ENCODE assay signal across 9 mouse cellular contexts in the genomic region with DNA sequence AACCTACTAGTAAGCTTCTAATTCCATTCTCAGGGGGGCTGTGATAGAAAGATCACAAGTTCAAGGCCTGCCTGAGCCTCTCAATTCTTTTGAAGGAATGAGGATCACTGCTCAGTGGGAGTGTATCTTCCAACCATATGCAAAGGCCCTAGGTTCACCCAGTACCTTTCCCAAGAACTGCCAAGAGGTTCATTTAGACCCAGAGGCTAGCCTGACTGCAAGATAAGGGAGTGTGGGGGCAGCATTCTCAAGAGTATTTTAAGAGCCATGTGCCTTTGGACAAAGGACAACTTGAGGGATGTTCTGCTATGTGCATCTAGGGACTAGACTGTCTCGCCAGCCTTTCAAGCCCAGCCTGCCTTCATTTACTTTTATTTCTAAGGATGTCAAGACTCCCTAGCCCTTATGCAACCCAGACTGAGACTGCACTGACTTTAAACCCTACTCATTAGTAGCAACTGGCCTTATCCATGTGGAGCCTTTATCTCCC. TPM values are rescaled to one million over a fixed set of nuclear protein-coding genes. Genes with fewer than 3 reads are reported as not detected.
DNase-seq lines count a peak whose midpoint lies in the region; ATAC-seq and TF ChIP-seq lines count a peak whose summit lies in the region.
"Had no signal": no experiment of that assay in that cellular context is flagged by ENCODE, and none has a peak within 500 bp of the region (broad histone marks: within the 10 kb centered on the region; RNA-seq: fewer than 3 reads in every experiment).

No protein-coding gene starts in this region.

- H3K4me3 ChIP-seq in kidney, adult 2 months (ENCODE audit: insufficient read depth, low read depth, low read length): no peak overlapping the region
- H3K4me3 ChIP-seq in embryonic facial prominence, embryonic 10.5 days: no peak overlapping the region
- H3K4me3 ChIP-seq in limb, embryonic 13.5 days: no peak overlapping the region
- H3K4me3 ChIP-seq in neural tube, embryonic 15.5 days (replicated peaks): no peak overlapping the region

- H3K4me2 ChIP-seq in limb, embryonic 13.5 days (replicated peaks): no peak overlapping the region
- H3K4me2 ChIP-seq in neural tube, embryonic 15.5 days: no peak overlapping the region

- peaks cover 7% of the 10 kb centered on the region; the same call in 1 of the 2 replicates for H3K4me1 ChIP-seq in kidney, adult 2 months (ENCODE audit: control insufficient read depth, insufficient read depth, low read length)
- peaks cover 11% of the 10 kb centered on the region for H3K4me1 ChIP-seq in embryonic facial prominence, embryonic 10.5 days
- peaks cover 17% of the 10 kb centered on the region for H3K4me1 ChIP-seq in limb, embryonic 13.5 days
- peaks cover 31% of the 10 kb centered on the region for H3K4me1 ChIP-seq in neural tube, embryonic 15.5 days

- no peak overlapping the region for H3K9ac ChIP-seq in limb, embryonic 13.5 days
- H3K9ac ChIP-seq in neural tube, embryonic 15.5 days (replicated peaks): no peak overlapping the region

- DNase-seq in kidney, adult 2 months: peak; percentile 8
- no peak for DNase-seq in kidney, postnatal 14 days
- peak; percentile 47 for DNase-seq in embryonic facial prominence, embryonic 10.5 days (ENCODE audit: low spot score)
- DNase-seq in layer of hippocampus, postnatal 10 days (ENCODE audit: low spot score in 2 of 2): no peak
- DNase-seq in ovary, postnatal 10 days (ENCODE audit: low spot score): no peak

- H3K9me3 ChIP-seq in embryonic facial prominence, embryonic 10.5 days: no peaks in the 10 kb centered on the region
- H3K9me3 ChIP-seq in limb, embryonic 13.5 days: no peaks in the 10 kb centered on the region
- no peaks in the 10 kb centered on the region for H3K9me3 ChIP-seq in neural tube, embryonic 15.5 days (replicated peaks)

- H3K27ac ChIP-seq in kidney, adult 2 months (ENCODE audit: insufficient read depth, low read depth, low read length): no peak overlapping the region
- no peak overlapping the region; the same call in 1 of the 2 replicates for H3K27ac ChIP-seq in embryonic facial prominence, embryonic 10.5 days (replicated peaks)
- H3K27ac ChIP-seq in limb, embryonic 13.5 days: peak overlapping the region; percentile 23
- 0 out of 2 replicates have a peak overlapping the region, but pooled peaks have one; percentile 28 for H3K27ac ChIP-seq in neural tube, embryonic 15.5 days (replicated peaks)

- ATAC-seq in limb, embryonic 13.5 days (ENCODE audit: low FRiP score, low read depth): no peak
- ATAC-seq in neural tube, embryonic 15.5 days (ENCODE audit: low FRiP score): no peak
- no peak for ATAC-seq in activated CD4-positive, CD25-positive, alpha-beta regulatory T cell, adult 4 months

- whole genome bisulfite sequencing in kidney, adult 2 months: 42% methylated on average over 1 of the region's 1 CpGs
- 4% methylated on average over 1 of the region's 1 CpGs for WGBS in embryonic facial prominence, embryonic 10.5 days
- 14% methylated on average over 1 of the region's 1 CpGs for WGBS in limb, embryonic 13.5 days
- 19% methylated on average over 1 of the region's 1 CpGs for WGBS in neural tube, embryonic 15.5 days

- TF ChIP-seq POLR2A in kidney, adult 2 months (IDR thresholded peaks at IDR 0.05; ENCODE audit: low read depth, low read length): no peak

- peaks cover 23% of the 10 kb centered on the region for H3K36me3 ChIP-seq in kidney, adult 2 months (ENCODE audit: control insufficient read depth, insufficient read depth, low read length)
- peaks cover 81% of the 10 kb centered on the region for H3K36me3 ChIP-seq in embryonic facial prominence, embryonic 10.5 days (replicated peaks)
- peaks cover 72% of the 10 kb centered on the region for H3K36me3 ChIP-seq in limb, embryonic 13.5 days
- H3K36me3 ChIP-seq in neural tube, embryonic 15.5 days: peaks cover 47% of the 10 kb centered on the region

- TF ChIP-seq CTCF in kidney, adult 2 months (conservative IDR thresholded peaks at IDR 0.05; ENCODE audit: insufficient read depth, insufficient read length, low read depth, low read length): no peak

- H3K27me3 ChIP-seq in kidney, adult 2 months (replicated peaks; ENCODE audit: control insufficient read depth, insufficient read depth, low read length): no peaks in the 10 kb centered on the region
- H3K27me3 ChIP-seq in embryonic facial prominence, embryonic 10.5 days (replicated peaks; ENCODE audit: low read depth, poor library complexity, severe bottlenecking): no peaks in the 10 kb centered on the region
- H3K27me3 ChIP-seq in limb, embryonic 13.5 days: no peaks in the 10 kb centered on the region
- no peaks in the 10 kb centered on the region for H3K27me3 ChIP-seq in neural tube, embryonic 15.5 days (replicated peaks)

RNA-seq across cellular contexts. Expression of a gene that starts 12.4 kb away (rescaled TPM):
- polyA plus RNA-seq in kidney, adult 2 months (2012; rRNA removed): 4,503 and 4,540 TPM in 2 replicates
- polyA plus RNA-seq in embryonic facial prominence, embryonic 10.5 days (2016; fragmentation: Nextera tagmentation; extraction: Ambion mirVana): 3,747 and 3,838 TPM in 2 replicates
- polyA plus RNA-seq in limb, embryonic 13.5 days (2015; fragmentation: Nextera tagmentation; extraction: Ambion mirVana): 5,052 and 5,054 TPM in 2 replicates
- polyA plus RNA-seq in neural tube, embryonic 15.5 days (2015; fragmentation: Nextera tagmentation; extraction: Ambion mirVana): 2,707 and 3,339 TPM in 2 replicates
- total RNA-seq in layer of hippocampus, postnatal 10 days (2021): 1,000 to 10,000 TPM; 4,076 to 4,543 TPM
- over 10,000 TPM; 10,605 to 11,851 TPM for polyA plus RNA-seq in activated CD4-positive, CD25-positive, alpha-beta regulatory T cell, adult 4 months (2017; shearing (Covaris generic))

RNA-seq across cellular contexts. Expression of a gene that starts 28.0 kb away (rescaled TPM):
- polyA plus RNA-seq in kidney, adult 2 months (2012; rRNA removed): 0.08 TPM in 1 of 2 replicates, not detected in the other
- 0.30 and 0.78 TPM in 2 replicates for polyA plus RNA-seq in embryonic facial prominence, embryonic 10.5 days (2016; fragmentation: Nextera tagmentation; extraction: Ambion mirVana)
- polyA plus RNA-seq in limb, embryonic 13.5 days (2015; fragmentation: Nextera tagmentation; extraction: Ambion mirVana): 0.27 and 0.28 TPM in 2 replicates
- polyA plus RNA-seq in neural tube, embryonic 15.5 days (2015; fragmentation: Nextera tagmentation; extraction: Ambion mirVana): 2.6 and 3.0 TPM in 2 replicates
- 1 to 10 TPM; 1.4 to 1.5 TPM for total RNA-seq in layer of hippocampus, postnatal 10 days (2021)
- polyA plus RNA-seq in activated CD4-positive, CD25-positive, alpha-beta regulatory T cell, adult 4 months (2017; shearing (Covaris generic)): not detected
- total RNA-seq: megakaryocyte, adult 5-6 weeks had no signal

RNA-seq across cellular contexts. Expression of a gene that starts 28.6 kb away (rescaled TPM):
- polyA plus RNA-seq in kidney, adult 2 months (2012; rRNA removed): 21.0 and 23.4 TPM in 2 replicates
- polyA plus RNA-seq in embryonic facial prominence, embryonic 10.5 days (2016; fragmentation: Nextera tagmentation; extraction: Ambion mirVana): 23.0 and 23.8 TPM in 2 replicates
- polyA plus RNA-seq in limb, embryonic 13.5 days (2015; fragmentation: Nextera tagmentation; extraction: Ambion mirVana): 21.1 and 23.6 TPM in 2 replicates
- 30.0 and 30.1 TPM in 2 replicates for polyA plus RNA-seq in neural tube, embryonic 15.5 days (2015; fragmentation: Nextera tagmentation; extraction: Ambion mirVana)
- 10 to 100 TPM; 20.4 to 22.9 TPM for total RNA-seq in layer of hippocampus, postnatal 10 days (2021)
- 10 to 100 TPM; 11.6 to 14.8 TPM for polyA plus RNA-seq in activated CD4-positive, CD25-positive, alpha-beta regulatory T cell, adult 4 months (2017; shearing (Covaris generic))

RNA-seq across cellular contexts. Expression of a gene that starts 33.5 kb away (rescaled TPM):
- polyA plus RNA-seq in kidney, adult 2 months (2012; rRNA removed): 0.19 and 0.36 TPM in 2 replicates
- polyA plus RNA-seq in embryonic facial prominence, embryonic 10.5 days (2016; fragmentation: Nextera tagmentation; extraction: Ambion mirVana): 0.21 and 0.55 TPM in 2 replicates
- polyA plus RNA-seq in limb, embryonic 13.5 days (2015; fragmentation: Nextera tagmentation; extraction: Ambion mirVana): 2.5 and 2.6 TPM in 2 replicates
- polyA plus RNA-seq in neural tube, embryonic 15.5 days (2015; fragmentation: Nextera tagmentation; extraction: Ambion mirVana): 0.86 and 1.4 TPM in 2 replicates
- under 1 TPM; 0.94 to 0.96 TPM for total RNA-seq in layer of hippocampus, postnatal 10 days (2021)
- 1 to 10 TPM; 2.6 to 3.4 TPM for polyA plus RNA-seq in activated CD4-positive, CD25-positive, alpha-beta regulatory T cell, adult 4 months (2017; shearing (Covaris generic))

Comparison
In these comparisons a context has a peak if more than half of its experiments do, and no peak if none do; other contexts are left out.
1. DNase-seq: peak in kidney, adult 2 months (single experiment) and embryonic facial prominence, embryonic 10.5 days (single experiment); none in kidney, postnatal 14 days (single experiment), layer of hippocampus, postnatal 10 days (0 of 2) and ovary, postnatal 10 days (single experiment).
2. H3K27ac ChIP-seq: peak in limb, embryonic 13.5 days (single experiment) and neural tube, embryonic 15.5 days (single experiment); none in kidney, adult 2 months (single experiment) and embryonic facial prominence, embryonic 10.5 days (single experiment).